Mouse (Mus musculus) ovary, postnatal 10 days (tissue): ENCODE results near the gene Gm5157.
"Not testable (repeated sequence)": the region's sequence is repeated elsewhere in the genome, so short reads cannot be mapped to it uniquely, and the experiment has no call there.

Source experiments
- DNase-seq: peaks from one replicate; pipeline ENCODE4 v3.0.0; 2022; ENCODE audit warnings: low spot score

Gm5157 gene

DNA sequence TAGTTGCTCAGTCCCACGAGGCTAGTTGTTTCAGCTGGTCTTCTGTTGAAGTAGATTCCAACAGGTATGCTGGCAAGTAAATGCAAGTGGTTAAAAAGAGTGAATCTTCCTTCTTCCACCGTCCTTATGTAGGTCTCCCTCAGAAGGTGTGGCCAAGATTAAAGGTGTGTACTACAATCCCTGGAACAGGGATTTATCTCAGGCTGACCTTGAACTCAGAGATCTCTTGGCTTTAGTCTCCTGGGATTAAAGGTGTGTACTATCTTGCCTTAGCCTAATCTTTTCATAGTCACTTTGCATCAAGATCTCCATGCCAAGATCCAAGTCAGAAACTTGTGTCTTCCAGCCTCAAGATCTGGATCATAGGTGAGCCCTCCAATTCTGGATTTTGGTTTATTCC, at the start of gene Gm5157:
Gm5157 (minus strand) TSS at position 101 of the 400 bp plus-strand sequence.
- DNase-seq: not testable (repeated sequence)

DNA sequence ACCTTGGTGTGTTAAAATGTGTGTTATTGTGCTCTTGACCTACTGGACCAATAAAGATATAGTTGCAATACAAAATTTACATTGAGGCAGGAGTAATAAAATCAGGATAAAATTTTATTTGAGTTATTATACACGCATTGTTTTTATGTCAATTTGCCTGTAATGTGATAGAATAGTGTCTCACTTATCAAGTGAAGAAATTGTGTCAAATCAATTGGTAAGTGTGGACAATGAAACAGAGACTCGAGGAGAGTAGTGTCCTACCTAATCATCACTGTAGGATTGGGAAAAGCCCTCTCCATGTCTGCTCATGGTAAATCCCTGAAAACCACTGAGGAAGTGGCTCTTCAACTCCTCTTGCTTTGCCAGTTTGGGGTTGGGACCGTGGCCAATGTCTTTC, 28.3 kb downstream of the Gm5157 start, which contains the start of gene Vmn1r123:
Vmn1r123 (plus strand) TSS at position 301 of the 400 bp plus-strand sequence.
- not testable (repeated sequence) for DNase-seq
